11 mouse cellular contexts compared by ENCODE assay signal in genomic region chr10:67487496-67487895, GRCm38 (mm10). TPM values are rescaled to one million over a fixed set of nuclear protein-coding genes. Genes with fewer than 3 reads are reported as not detected.
DNase-seq lines count a peak whose midpoint lies in the region; ATAC-seq lines count a peak whose summit lies in the region.
"Had no signal": no experiment of that assay in that cellular context is flagged by ENCODE, and none has a peak within 500 bp of the region (broad histone marks: within the 10 kb centered on the region; RNA-seq: fewer than 3 reads in every experiment).

No protein-coding gene starts in this region.

- DNase-seq in layer of hippocampus, adult 11-12 months (ENCODE audit: low spot score), result peak; percentile 43
- no peak for DNase-seq in layer of hippocampus, adult 9-10 months (ENCODE audit: low spot score)
- DNase-seq in Muller cell, postnatal 12 days (ENCODE audit: inconsistent ontology term), result peak; percentile 53
- no peak for DNase-seq in lung, postnatal 14 days
- DNase-seq: gastrocnemius, postnatal 10 days; heart, postnatal 36 days; lung, embryonic 14.5 days; thymus, adult 18-20 months had no signal

- peak; percentile 48 for ATAC-seq in inflammation-experienced regulatory T-cells, adult 6 months
- 0 out of 2 replicates have a peak, but pooled peaks have one; percentile 20 for ATAC-seq in megakaryocyte progenitor cell, adult 5-6 weeks (replicated peaks; ENCODE audit: poor library complexity)
- ATAC-seq in megakaryocyte-erythroid progenitor cell, adult 5-6 weeks (replicated peaks; ENCODE audit: low FRiP score, low TSS enrichment, poor library complexity, severe bottlenecking), result no peak

RNA-seq across cellular contexts. Expression of gene Egr2, which starts 47.8 kb away (rescaled TPM):
- polyA plus RNA-seq in inflammation-experienced regulatory T-cells, adult 6 months (2017; shearing (Covaris generic)), result 10 to 100 TPM; 68.5 to 69.3 (median 68.8) TPM
- 0.84 and 1.1 TPM in 2 replicates for total RNA-seq in megakaryocyte progenitor cell, adult 5-6 weeks (2015)
- 1.9 and 2.2 TPM in 2 replicates for total RNA-seq in megakaryocyte progenitor cell, adult 5-6 weeks (2017)
- total RNA-seq in megakaryocyte-erythroid progenitor cell, adult 5-6 weeks (2014; fragmentation: Nextera tagmentation), result not detected in 2 replicates
- total RNA-seq in megakaryocyte-erythroid progenitor cell, adult 5-6 weeks (2017), result 5.8 and 18.5 TPM in 2 replicates

Comparison
In these comparisons a context has a peak if more than half of its experiments do, and no peak if none do; other contexts are left out.
1. DNase-seq: peak in layer of hippocampus, adult 11-12 months (single experiment) and Muller cell, postnatal 12 days (single experiment); none in layer of hippocampus, adult 9-10 months (single experiment) and lung, postnatal 14 days (single experiment).